Mouse (Mus musculus) megakaryocyte, embryonic 14.5 days (primary cell): ENCODE data around the gene Hectd2. TPM values are rescaled to one million over a fixed set of nuclear protein-coding genes. Genes with fewer than 3 reads are reported as not detected.

Source experiments
- H3K27me3 ChIP-seq: replicated peaks from 2 replicates; pipeline ENCODE3; 2012; ENCODE audit warnings: inconsistent platforms
- H3K36me3 ChIP-seq: replicated peaks from 2 replicates; pipeline ENCODE3; 2012; ENCODE audit warnings: low read length, inconsistent platforms, mixed read lengths
- H3K4me1 ChIP-seq: 2 replicates; pipeline ENCODE4 v1.6.1; 2012; ENCODE audit warnings: inconsistent platforms
- H3K4me3 ChIP-seq: replicated peaks from 2 replicates; pipeline ENCODE3; 2012; ENCODE audit warnings: moderate library complexity, mild to moderate bottlenecking, inconsistent platforms
- H3K9me3 ChIP-seq: 2 replicates; pipeline ENCODE4 v1.6.1; 2012; ENCODE audit warnings: inconsistent platforms
- FLI1 ChIP-seq: IDR thresholded peaks from 2 replicates; pipeline ENCODE4 v1.6.1; 2012; ENCODE audit warnings: low read length, inconsistent platforms, mixed read lengths
- GATA1 ChIP-seq: IDR thresholded peaks from 3 replicates; pipeline ENCODE4 v1.6.1; 2012; ENCODE audit warnings: mixed read lengths, low read length, inconsistent platforms, borderline replicate concordance
- polyA plus RNA-seq: library from polyadenylated mRNA; stranded (reverse); fragments of >175 nt; gene quantifications from 2 replicates; pipeline ENCODE4 v1.2.3, GENCODE M21; 2012; ENCODE audit warnings: low replicate concordance; ENCODE audit not compliant: insufficient read depth

Hectd2 gene
- polyA plus RNA-seq, 1 experiment = 0.37 TPM

GRCm38 (mm10) chr19:36535186-36535585, 19.3 kb upstream of the Hectd2 start:
- Histone ChIP-seq H3K4me1 (peaks cover 44% of the 10 kb centered on the region), H3K36me3 (no peaks in the 10 kb centered on the region), H3K9me3 (no peaks in the 10 kb centered on the region), H3K4me3 (no peak overlapping the region), H3K27me3 (peaks cover 22% of the 10 kb centered on the region)
- TF ChIP-seq GATA1 (no peak), FLI1 (no peak)

GRCm38 (mm10) chr19:36535878-36536277, 18.6 kb upstream of the Hectd2 start:
- Histone ChIP-seq H3K4me1 (peaks cover 47% of the 10 kb centered on the region), H3K4me3 (no peak overlapping the region), H3K9me3 (no peaks in the 10 kb centered on the region), H3K36me3 (no peaks in the 10 kb centered on the region), H3K27me3 (peaks cover 25% of the 10 kb centered on the region)
- TF ChIP-seq FLI1 = no peak

GRCm38 (mm10) chr19:36536929-36537328, 17.5 kb upstream of the Hectd2 start:
- no peak for TF ChIP-seq FLI1
- TF ChIP-seq GATA1 = no peak
- Histone ChIP-seq H3K9me3 (no peaks in the 10 kb centered on the region), H3K36me3 (no peaks in the 10 kb centered on the region), H3K27me3 (peaks cover 27% of the 10 kb centered on the region), H3K4me3 (no peak overlapping the region), H3K4me1 (peaks cover 47% of the 10 kb centered on the region)

GRCm38 (mm10) chr19:36538528-36538927, 15.9 kb upstream of the Hectd2 start:
- H3K4me1 ChIP-seq = peaks cover 34% of the 10 kb centered on the region
- no peak overlapping the region for H3K4me3 ChIP-seq
- H3K27me3 ChIP-seq = peaks cover 31% of the 10 kb centered on the region
- H3K36me3 ChIP-seq = no peaks in the 10 kb centered on the region
- H3K9me3 ChIP-seq = no peaks in the 10 kb centered on the region
- TF ChIP-seq GATA1 = no peak
- no peak for TF ChIP-seq FLI1

- Histone ChIP-seq H3K36me3 (no peaks in the 10 kb centered on the region), H3K9me3 (no peaks in the 10 kb centered on the region), H3K27me3 (peaks cover 27% of the 10 kb centered on the region), H3K4me3 (no peak overlapping the region), H3K4me1 (peaks cover 26% of the 10 kb centered on the region)
- TF ChIP-seq GATA1 (no peak), FLI1 (no peak)
These were observed 15.1 kb upstream of the Hectd2 start for GRCm38 (mm10) chr19:36539311-36539710.

GRCm38 (mm10) chr19:36540012-36540606, 14.3 kb upstream of the Hectd2 start:
- Histone ChIP-seq H3K9me3 (no peaks in the 10 kb centered on the region), H3K36me3 (no peaks in the 10 kb centered on the region), H3K4me3 (peak overlapping the region; percentile 42), H3K27me3 (peaks cover 22% of the 10 kb centered on the region), H3K4me1 (peaks cover 19% of the 10 kb centered on the region)
- TF ChIP-seq GATA1 (no peak), FLI1 (no peak)

GRCm38 (mm10) chr19:36540776-36541175, 13.7 kb upstream of the Hectd2 start:
- H3K9me3 ChIP-seq = no peaks in the 10 kb centered on the region
- H3K36me3 ChIP-seq = no peaks in the 10 kb centered on the region
- no peak for TF ChIP-seq FLI1
- no peak for TF ChIP-seq GATA1
- peaks cover 19% of the 10 kb centered on the region for H3K4me1 ChIP-seq
- peaks cover 22% of the 10 kb centered on the region for H3K27me3 ChIP-seq
- no peak overlapping the region for H3K4me3 ChIP-seq

- TF ChIP-seq FLI1 = no peak
- no peak for TF ChIP-seq GATA1
- Histone ChIP-seq H3K4me1 (peaks cover 14% of the 10 kb centered on the region), H3K9me3 (no peaks in the 10 kb centered on the region), H3K4me3 (peak overlapping the region; percentile 97), H3K27me3 (peaks cover 18% of the 10 kb centered on the region), H3K36me3 (no peaks in the 10 kb centered on the region)
These were observed 836 bp upstream of the Hectd2 start for GRCm38 (mm10) chr19:36553561-36554045.

GRCm38 (mm10) chr19:36554785-36555595, 551 bp downstream of the Hectd2 start:
- TF ChIP-seq GATA1 = no peak
- TF ChIP-seq FLI1 = no peak
- peaks cover 16% of the 10 kb centered on the region for H3K27me3 ChIP-seq
- H3K4me1 ChIP-seq = peaks cover 18% of the 10 kb centered on the region

GRCm38 (mm10) chr19:36559331-36559730, 4.9 kb downstream of the Hectd2 start:
- H3K4me3 ChIP-seq = no peak overlapping the region
- no peaks in the 10 kb centered on the region for H3K36me3 ChIP-seq
- no peak for TF ChIP-seq FLI1
- no peak for TF ChIP-seq GATA1
- no peaks in the 10 kb centered on the region for H3K9me3 ChIP-seq
- peaks cover 17% of the 10 kb centered on the region for H3K4me1 ChIP-seq
- H3K27me3 ChIP-seq = peaks cover 8% of the 10 kb centered on the region

More at GRCm38 (mm10) chr19:36554785-36555595, 551 bp downstream of the Hectd2 start:
- Histone ChIP-seq H3K9me3 (no peaks in the 10 kb centered on the region), H3K4me3 (peak overlapping the region; percentile 97), H3K36me3 (no peaks in the 10 kb centered on the region)
